Mouse (Mus musculus) hindbrain, postnatal 0 days (tissue): ENCODE data around the gene Cnksr3. TPM values are rescaled to one million over a fixed set of nuclear protein-coding genes. Genes with fewer than 3 reads are reported as not detected.

Source experiments
- ATAC-seq: fragments of 200-750 bp; cut with Nextera tagmentation; 2 replicates; pipeline ENCODE4 v1.8.0; 2017; ENCODE audit warnings: mild to moderate bottlenecking, moderate TSS enrichment, moderate library complexity
- DNase-seq: peaks from one replicate; pipeline ENCODE4 v3.0.0-alpha.2; 2015; ENCODE audit warnings: low spot score
- H3K27ac ChIP-seq: fragments of 300-500 bp; sonication (generic); 2 replicates; pipeline ENCODE4 v1.5.1; 2014; ENCODE audit warnings: mild to moderate bottlenecking
- H3K27me3 ChIP-seq: fragments of 300-500 bp; sonication (generic); 2 replicates; pipeline ENCODE4 v1.6.1; 2014; ENCODE audit warnings: low read length, mixed read lengths; ENCODE audit not compliant: insufficient read depth
- H3K36me3 ChIP-seq: fragments of 300-500 bp; sonication (generic); 2 replicates; pipeline ENCODE4 v1.6.1; 2014; ENCODE audit warnings: low read length, mixed read lengths; ENCODE audit not compliant: insufficient read depth
- H3K4me1 ChIP-seq: fragments of 300-500 bp; sonication (generic); 2 replicates; pipeline ENCODE4 v1.6.1; 2014; ENCODE audit warnings: antibody characterized with exemption, low read length, mixed read lengths; ENCODE audit not compliant: insufficient read depth
- H3K4me2 ChIP-seq: fragments of 300-500 bp; sonication (generic); 2 replicates; pipeline ENCODE4 v1.6.1; 2014; ENCODE audit warnings: low read depth, mild to moderate bottlenecking, low read length, moderate library complexity, mixed read lengths
- H3K4me3 ChIP-seq: fragments of 300-500 bp; sonication (generic); 2 replicates; pipeline ENCODE4 v1.5.1; 2014; ENCODE audit warnings: low read length
- H3K9ac ChIP-seq: fragments of 300-500 bp; sonication (generic); replicated peaks from 2 replicates; pipeline ENCODE4 v1.6.1; 2014; ENCODE audit warnings: mild to moderate bottlenecking, low read length, moderate library complexity, mixed read lengths
- H3K9me3 ChIP-seq: fragments of 300-500 bp; sonication (generic); 2 replicates; pipeline ENCODE4 v1.6.1; 2016; ENCODE audit warnings: low read length, mixed read lengths
- CTCF ChIP-seq: IDR thresholded peaks from 2 replicates; pipeline ENCODE4 v1.5.1; 2016; ENCODE audit warnings: antibody characterized with exemption, control low read depth, low read depth
- WGBS: fragments of 180-500 bp; shearing (Covaris S2); extraction: QIAGEN DNeasy Blood & Tissue Kit; methylation state at CpG from one replicate; pipeline ENCODE4 v1.1.7; 2014; 5-methylcytosine and 5-hydroxymethylcytosine counted together
- polyA plus RNA-seq: library from polyadenylated mRNA; unstranded; fragments of >200 nt; fragmentation: Nextera tagmentation; extraction: Ambion mirVana; gene quantifications from 2 replicates; pipeline ENCODE4 v1.2.1, GENCODE M21; 2015
- total RNA-seq: library from RNA; depleted of rRNA; stranded (reverse); fragments of >200 nt; gene quantifications from 2 replicates; pipeline ENCODE4 v1.2.3, GENCODE M21; 2014; rRNA removed

Cnksr3 gene
- total and polyA plus RNA-seq, 2 experiments from 2014 or later: 3.7 to 9.8 TPM

DNA sequence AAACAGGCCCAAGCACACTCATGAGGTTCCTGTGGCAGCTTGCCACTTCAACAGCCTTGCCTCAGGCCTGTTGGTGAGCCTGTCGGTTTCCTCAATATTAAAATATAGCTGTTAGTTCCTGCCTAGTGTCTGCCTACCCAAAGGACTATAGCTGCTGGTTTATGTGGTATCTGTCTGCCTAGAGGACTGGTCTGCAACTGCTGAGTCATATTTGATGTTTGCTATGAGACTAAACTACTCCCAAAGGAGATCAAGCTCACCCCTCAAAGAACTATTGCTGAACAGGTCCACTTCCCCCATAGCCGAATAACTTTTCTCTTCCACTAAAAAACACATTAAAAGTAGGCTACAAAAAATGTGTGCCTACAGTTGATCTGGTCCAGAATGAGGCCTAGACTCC is 137.8 kb downstream of the Cnksr3 start:
- DNase-seq: no peak
- no peak overlapping the region for H3K27ac ChIP-seq
- H3K4me2 ChIP-seq: no peak overlapping the region
- WGBS: 88% methylated on average over 2 of the region's 2 CpGs
- no peaks in the 10 kb centered on the region for H3K36me3 ChIP-seq
- no peak overlapping the region for H3K4me3 ChIP-seq
- H3K27me3 ChIP-seq: no peaks in the 10 kb centered on the region
- no peak overlapping the region for H3K9ac ChIP-seq
- no peaks in the 10 kb centered on the region for H3K4me1 ChIP-seq
- ATAC-seq: no peak
- H3K9me3 ChIP-seq: no peaks in the 10 kb centered on the region
- no peak for TF ChIP-seq CTCF

DNA sequence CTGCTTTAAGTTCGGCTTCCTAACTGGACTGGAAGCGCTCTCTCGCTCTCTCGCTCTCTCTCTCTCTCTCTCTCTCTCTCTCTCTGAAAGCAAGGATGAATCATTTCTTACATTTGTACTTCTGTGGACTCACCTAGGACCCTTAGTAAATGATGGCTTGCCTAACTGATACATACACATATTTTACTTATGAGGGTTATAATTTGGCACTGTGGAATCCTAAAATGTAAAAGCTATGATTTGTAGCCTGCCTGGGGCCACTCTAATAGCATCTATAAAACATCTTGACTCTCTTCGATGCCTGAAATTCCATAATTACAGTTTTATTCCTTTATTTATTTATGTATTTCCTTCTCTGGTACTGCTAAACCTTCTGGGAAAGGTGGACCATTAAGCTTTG is 141.1 kb downstream of the Cnksr3 start:
- no peak overlapping the region for H3K27ac ChIP-seq
- no peaks in the 10 kb centered on the region for H3K9me3 ChIP-seq
- no peaks in the 10 kb centered on the region for H3K27me3 ChIP-seq
- WGBS: 86% methylated on average over 5 of the region's 5 CpGs
- TF ChIP-seq CTCF: no peak
- H3K4me1 ChIP-seq: no peaks in the 10 kb centered on the region
- H3K9ac ChIP-seq: no peak overlapping the region
- DNase-seq: no peak
- no peak for ATAC-seq
- no peak overlapping the region for H3K4me2 ChIP-seq
- H3K36me3 ChIP-seq: no peaks in the 10 kb centered on the region
- H3K4me3 ChIP-seq: no peak overlapping the region

DNA sequence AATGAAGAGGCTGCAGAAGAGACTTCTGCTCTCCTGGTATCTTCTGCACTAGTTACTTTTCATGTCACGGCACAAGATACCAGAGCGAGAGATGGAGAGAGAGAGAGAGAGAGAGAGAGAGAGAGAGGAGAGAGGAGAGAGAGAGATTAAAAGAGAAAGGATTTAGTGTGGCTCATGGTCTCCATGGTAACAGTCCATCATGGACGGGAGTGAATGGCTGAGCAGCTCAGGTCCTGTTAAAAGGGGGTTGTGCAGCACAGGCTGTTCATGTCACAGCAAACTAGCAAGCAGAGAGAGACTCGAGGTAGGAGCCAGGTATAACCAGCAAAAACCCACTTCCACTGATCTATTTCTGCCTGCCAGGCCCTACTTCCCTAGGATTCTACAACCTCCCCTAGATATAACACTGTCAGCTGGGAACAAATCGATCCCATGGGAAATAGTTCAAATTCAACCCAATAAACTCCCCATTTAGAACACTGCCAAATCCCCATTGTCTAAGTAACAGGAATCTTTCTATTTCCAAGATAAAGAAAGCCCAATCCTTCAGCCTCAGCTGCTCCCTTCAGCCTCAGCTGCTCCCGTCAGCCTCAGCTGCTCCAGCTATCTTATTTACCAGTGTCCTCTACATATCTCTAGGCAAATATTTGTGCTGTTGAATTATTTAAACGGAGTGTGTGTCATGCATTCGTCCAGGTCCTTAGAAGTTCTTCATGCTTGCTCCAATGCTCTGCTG is 141.8 kb downstream of the Cnksr3 start:
- WGBS: 57% methylated on average over 8 of the region's 8 CpGs
- ATAC-seq (peak; percentile 66), DNase-seq (peak; percentile 12)
- H3K36me3 ChIP-seq: no peaks in the 10 kb centered on the region
- no peaks in the 10 kb centered on the region for H3K9me3 ChIP-seq
- no peak for TF ChIP-seq CTCF
- H3K4me3 ChIP-seq: no peak overlapping the region
- H3K27ac ChIP-seq: no peak overlapping the region
- H3K9ac ChIP-seq: no peak overlapping the region
- no peaks in the 10 kb centered on the region for H3K27me3 ChIP-seq
- no peaks in the 10 kb centered on the region for H3K4me1 ChIP-seq
- no peak overlapping the region for H3K4me2 ChIP-seq

DNA sequence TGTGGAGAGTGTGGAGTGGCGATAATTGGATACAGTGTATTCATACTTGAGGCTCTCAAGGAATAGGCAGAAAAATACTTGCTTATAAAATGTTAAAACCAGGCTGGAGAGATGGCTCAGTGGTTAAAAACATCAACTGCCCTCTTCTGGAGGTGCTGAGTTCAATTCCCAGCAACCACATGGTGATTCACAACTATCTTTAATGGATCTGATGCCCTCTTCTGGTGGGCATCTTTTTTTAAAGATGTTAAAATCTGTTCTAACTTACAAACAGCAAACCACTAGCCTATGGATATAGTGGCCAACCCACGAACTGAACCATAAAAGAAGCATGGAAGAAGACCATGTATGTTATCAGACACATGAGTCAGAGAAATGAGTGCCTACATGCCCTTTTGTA is 142.9 kb downstream of the Cnksr3 start:
- H3K9ac ChIP-seq: no peak overlapping the region
- TF ChIP-seq CTCF: no peak
- DNase-seq (no peak), ATAC-seq (no peak)
- no peak overlapping the region for H3K4me3 ChIP-seq
- no peaks in the 10 kb centered on the region for H3K9me3 ChIP-seq
- WGBS: 94% methylated on average over 2 of the region's 2 CpGs
- H3K27ac ChIP-seq: no peak overlapping the region
- H3K27me3 ChIP-seq: no peaks in the 10 kb centered on the region
- no peaks in the 10 kb centered on the region for H3K36me3 ChIP-seq
- H3K4me2 ChIP-seq: no peak overlapping the region
- no peaks in the 10 kb centered on the region for H3K4me1 ChIP-seq

Other genes with a start within 250 kb of the Cnksr3 start
- 8.5 and 12.2 TPM in 2 replicates for gene Ipcef1, start 159.8 kb downstream of the Cnksr3 start, total RNA-seq
- 2.7 and 3.0 TPM in 2 replicates for gene Ipcef1, start 159.8 kb downstream of the Cnksr3 start, polyA plus RNA-seq